Mouse (Mus musculus): ENCODE results near the gene Exoc6b. TPM values are rescaled to one million over a fixed set of nuclear protein-coding genes. Genes with fewer than 3 reads are reported as not detected.

Exoc6b gene
- polyA plus RNA-seq (2012) = 0.69 and 0.70 TPM in 2 replicates

DNA sequence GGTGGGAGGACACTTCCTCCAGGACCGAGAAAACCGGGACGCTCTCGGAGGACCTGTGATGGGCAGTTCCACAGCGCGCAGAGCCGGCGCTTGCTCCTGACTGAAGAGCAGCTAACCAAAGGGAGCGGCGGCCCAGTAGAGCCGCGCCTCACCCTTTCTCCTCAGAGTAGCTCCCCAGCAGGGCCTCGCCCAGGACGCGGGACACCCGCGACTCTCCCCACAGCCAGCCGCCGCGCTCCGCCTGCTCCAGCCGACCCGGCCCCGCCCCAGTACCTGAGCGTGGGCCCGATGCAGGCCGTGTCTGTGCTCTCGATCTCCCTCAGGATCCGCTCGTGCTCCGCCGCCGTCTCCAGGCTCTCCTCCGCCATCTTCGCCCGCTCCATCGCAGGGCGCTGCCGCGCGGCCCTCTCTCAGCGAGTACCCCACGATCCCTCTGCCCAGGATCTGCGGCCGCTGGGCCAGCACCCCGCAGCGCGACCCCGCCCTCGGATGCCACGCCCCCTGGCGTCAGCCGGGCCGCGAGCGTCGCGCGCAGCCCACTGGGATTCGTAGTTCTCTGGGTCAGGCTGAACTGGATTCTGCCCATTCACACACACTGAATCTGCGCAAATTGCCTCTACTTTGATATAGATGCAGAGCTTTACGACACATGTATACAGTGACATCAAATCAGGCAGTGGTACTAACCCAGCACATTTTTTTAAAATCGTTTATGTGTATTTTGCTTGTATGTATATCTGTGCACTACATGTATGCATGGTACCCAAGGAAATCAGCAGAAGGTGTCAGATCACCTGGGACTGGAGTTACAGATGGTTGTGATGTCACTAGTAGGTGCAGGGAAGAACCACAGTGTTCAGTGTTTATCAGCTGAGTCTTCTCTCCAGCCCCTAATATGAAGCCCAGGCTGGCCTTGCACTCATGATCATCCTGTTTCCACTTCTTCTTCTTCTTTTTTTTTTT lies at the start of gene Exoc6b:
Gene Exoc6b, minus strand, starts transcription at position 491 of the 963 bp plus-strand sequence.
- TF ChIP-seq GATA1 (IDR thresholded peaks at IDR 0.05; ENCODE audit: low read length) = no peak

DNA sequence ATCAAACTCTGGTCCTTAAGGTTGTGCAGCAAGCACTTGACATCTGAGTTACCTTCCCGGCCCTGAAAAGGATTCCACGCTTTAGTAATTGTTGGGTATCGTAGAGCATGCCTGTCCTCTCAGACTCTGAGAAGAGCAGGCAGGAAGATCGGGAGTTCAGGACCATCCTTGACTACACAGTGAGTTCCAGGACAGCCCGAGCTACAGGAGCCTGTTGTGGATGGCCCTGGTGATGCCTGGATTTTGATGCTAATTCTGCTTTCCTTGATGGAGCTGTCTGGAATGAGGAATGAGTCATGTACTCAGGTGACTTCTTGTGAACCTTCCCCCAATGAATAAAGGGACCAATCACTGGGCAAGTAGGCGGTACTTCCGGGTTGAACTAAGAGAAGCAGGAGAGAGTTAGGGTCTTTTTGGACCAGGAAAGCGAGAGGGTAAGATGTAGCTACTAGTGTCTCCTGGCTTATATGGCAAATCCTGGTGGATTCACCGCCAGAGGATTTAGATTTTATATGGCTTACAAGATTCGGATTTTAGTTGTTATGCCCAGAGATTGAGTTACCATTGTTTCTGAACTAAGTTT lies 35.8 kb upstream of the Exoc6b start:
- no peak for TF ChIP-seq GATA1 (IDR thresholded peaks at IDR 0.05; ENCODE audit: low read length)

DNA sequence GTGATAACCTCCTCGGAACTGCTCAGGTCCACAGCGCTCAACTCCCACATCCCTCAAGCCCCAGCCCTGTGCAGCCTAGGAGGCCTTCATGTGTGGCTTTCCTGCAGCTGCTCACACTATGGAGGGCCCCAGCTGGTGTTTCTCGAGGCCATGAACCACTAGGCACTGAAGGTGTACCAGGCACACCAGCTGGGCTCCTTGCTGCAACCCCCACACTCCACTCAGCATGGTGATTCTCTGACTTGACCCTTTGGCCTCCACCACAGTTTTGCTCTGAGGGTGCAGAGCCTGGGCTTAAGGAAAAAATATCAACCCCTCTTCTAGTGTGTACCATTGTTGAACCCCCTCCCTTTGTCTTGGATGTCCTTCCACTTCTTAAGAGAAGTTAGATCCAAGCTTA lies 34.0 kb upstream of the Exoc6b start:
- TF ChIP-seq GATA1 (IDR thresholded peaks at IDR 0.05; ENCODE audit: low read length) = no peak

DNA sequence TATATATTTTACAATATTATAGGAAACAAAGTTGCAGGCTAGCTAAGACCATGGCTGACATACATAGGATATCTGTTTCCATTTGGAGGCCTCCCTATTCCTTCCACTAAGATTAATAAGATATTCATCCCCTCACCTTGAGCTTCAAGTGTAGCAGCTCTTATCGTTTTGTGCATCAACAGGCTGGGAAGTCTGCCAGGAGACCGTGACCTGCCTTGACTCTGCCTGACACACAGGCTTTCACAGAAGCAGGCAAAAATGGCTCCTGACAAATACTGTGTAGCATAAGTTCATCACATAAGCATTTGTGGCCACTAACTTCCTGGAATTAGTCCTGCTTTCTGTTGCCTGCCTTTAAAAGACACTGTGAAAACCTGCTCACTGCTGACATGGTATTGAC lies 27.1 kb upstream of the Exoc6b start:
- TF ChIP-seq GATA1 (IDR thresholded peaks at IDR 0.05; ENCODE audit: low read length) = no peak

GRCm38 (mm10) chr6:85087425-85087824 lies 18.1 kb upstream of the Exoc6b start:
- TF ChIP-seq GATA1 (IDR thresholded peaks at IDR 0.05; ENCODE audit: low read length) = no peak

- TF ChIP-seq GATA1 (IDR thresholded peaks at IDR 0.05; ENCODE audit: low read length) = no peak
These were observed 17.3 kb upstream of the Exoc6b start for GRCm38 (mm10) chr6:85086645-85087044.

DNA sequence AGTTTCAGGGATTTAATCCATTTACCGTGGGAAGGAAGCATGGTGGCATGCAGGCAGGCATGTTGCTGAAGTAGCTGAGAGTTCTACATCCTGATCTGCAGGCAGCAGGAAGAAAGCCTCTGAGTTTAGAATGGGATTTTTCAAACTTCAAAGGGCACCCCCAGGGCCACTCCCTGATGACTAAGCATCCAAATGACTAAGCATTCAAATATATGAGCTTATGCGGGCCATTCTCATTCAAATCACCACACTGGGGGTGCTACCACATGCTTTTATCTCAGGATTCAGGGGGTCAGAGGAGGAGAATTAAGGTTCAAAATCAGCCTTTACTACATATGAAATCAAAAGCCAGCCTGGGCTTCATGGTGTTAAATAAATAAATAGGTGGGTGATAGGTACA lies 5.7 kb upstream of the Exoc6b start:
- no peak for TF ChIP-seq GATA1 (IDR thresholded peaks at IDR 0.05; ENCODE audit: low read length)

GRCm38 (mm10) chr6:85068322-85069022 lies 841 bp downstream of the Exoc6b start:
- TF ChIP-seq GATA1 (IDR thresholded peaks at IDR 0.05; ENCODE audit: low read length) = no peak

DNA sequence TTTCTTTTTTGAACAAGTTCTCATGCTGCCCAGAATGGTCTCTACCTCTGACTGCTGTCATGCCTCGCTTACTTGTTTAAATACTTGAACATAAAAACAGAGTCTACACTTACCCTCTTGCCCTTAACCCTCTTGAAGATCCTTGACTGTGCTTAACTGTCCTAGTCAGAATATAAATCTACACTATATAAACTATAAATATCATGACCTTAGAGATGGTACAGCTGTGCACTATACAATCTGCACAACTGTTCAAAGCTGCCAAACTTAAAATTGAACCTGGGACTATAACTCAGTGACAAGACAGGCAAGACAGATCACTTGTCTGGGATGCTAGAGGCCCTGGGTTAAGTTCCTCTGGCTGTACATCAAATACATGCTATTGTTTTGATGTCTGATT lies 11.7 kb downstream of the Exoc6b start:
- no peak for TF ChIP-seq GATA1 (IDR thresholded peaks at IDR 0.05; ENCODE audit: low read length)

- TF ChIP-seq GATA1 (IDR thresholded peaks at IDR 0.05; ENCODE audit: low read length) = no peak
These were observed 18.2 kb downstream of the Exoc6b start for GRCm38 (mm10) chr6:85051109-85051508.

GRCm38 (mm10) chr6:85046531-85046930 lies 22.8 kb downstream of the Exoc6b start:
- TF ChIP-seq GATA1 (IDR thresholded peaks at IDR 0.05; ENCODE audit: low read length) = no peak

GRCm38 (mm10) chr6:85044621-85045152 lies 24.6 kb downstream of the Exoc6b start:
- no peak for TF ChIP-seq GATA1 (IDR thresholded peaks at IDR 0.05; ENCODE audit: low read length)

DNA sequence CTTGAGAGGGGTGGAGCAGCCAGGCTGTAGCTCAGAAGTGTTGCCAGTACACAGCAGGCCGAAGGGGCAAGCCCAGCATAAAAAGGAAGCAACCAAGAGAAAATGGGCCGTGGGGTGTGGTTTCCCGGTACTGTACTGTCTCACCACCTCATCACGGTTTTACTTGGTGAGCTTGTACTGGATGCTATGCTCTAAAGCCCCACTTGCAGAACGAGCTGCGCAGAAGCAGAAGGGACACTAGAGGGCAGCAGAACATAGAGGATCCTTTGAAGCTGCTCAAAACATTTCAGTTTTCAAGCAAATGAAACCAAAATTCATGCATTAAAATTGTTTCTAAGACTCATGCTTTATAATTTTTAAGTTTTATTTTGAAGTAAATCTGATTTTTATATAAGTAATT lies 31.6 kb downstream of the Exoc6b start:
- no peak for TF ChIP-seq GATA1 (IDR thresholded peaks at IDR 0.05; ENCODE audit: low read length)

DNA sequence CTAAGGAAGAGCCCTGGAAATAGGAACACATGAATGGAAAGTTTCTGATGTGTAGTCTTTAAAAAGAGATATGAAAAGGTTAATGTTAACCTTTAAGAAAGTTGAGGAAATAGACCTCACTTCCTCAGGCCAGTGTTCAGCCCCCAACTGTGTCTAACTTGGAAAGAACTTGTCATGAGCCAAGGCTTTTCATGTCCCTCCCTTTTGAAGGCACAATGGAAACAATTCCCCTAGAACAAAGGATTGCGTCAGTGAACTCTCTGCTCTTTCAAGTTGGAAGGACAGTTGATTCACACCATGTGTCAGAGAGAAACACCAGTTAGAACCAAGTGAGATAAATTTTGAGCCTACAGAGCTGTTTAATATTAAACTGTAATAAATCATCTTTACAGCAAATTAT lies 39.6 kb downstream of the Exoc6b start:
- TF ChIP-seq GATA1 (IDR thresholded peaks at IDR 0.05; ENCODE audit: low read length) = no peak

GRCm38 (mm10) chr6:85024403-85024802 lies 44.9 kb downstream of the Exoc6b start:
- TF ChIP-seq GATA1 (IDR thresholded peaks at IDR 0.05; ENCODE audit: low read length) = no peak

GRCm38 (mm10) chr6:85017011-85017410 lies 52.3 kb downstream of the Exoc6b start:
- no peak for TF ChIP-seq GATA1 (IDR thresholded peaks at IDR 0.05; ENCODE audit: low read length)

All from G1E-ER4 (cell line).